Mouse (Mus musculus): ENCODE results near the gene Rpa1.

The Rpa1 gene

GRCm38 (mm10) chr11:75262791-75263190 lies 85.3 kb downstream of the Rpa1 start:
- no peak for DNase-seq (ENCODE audit: low spot score in 2 of 2)

GRCm38 (mm10) chr11:75262181-75262580 lies 85.9 kb downstream of the Rpa1 start:
- DNase-seq (ENCODE audit: low spot score in 2 of 2), result no peak

GRCm38 (mm10) chr11:75261730-75262129 lies 86.4 kb downstream of the Rpa1 start:
- no peak for DNase-seq (ENCODE audit: low spot score in 2 of 2)

GRCm38 (mm10) chr11:75261016-75261415 lies 87.1 kb downstream of the Rpa1 start:
- DNase-seq (ENCODE audit: low spot score in 2 of 2), result no peak

- DNase-seq (ENCODE audit: low spot score in 2 of 2), result peak in 1 of 2 experiments; percentile 68
These were observed 88.0 kb downstream of the Rpa1 start for GRCm38 (mm10) chr11:75259996-75260561.

- DNase-seq (ENCODE audit: low spot score in 2 of 2), result no peak
These were observed 88.7 kb downstream of the Rpa1 start for GRCm38 (mm10) chr11:75259416-75259815.

- no peak for DNase-seq (ENCODE audit: low spot score in 2 of 2)
These were observed 91.0 kb downstream of the Rpa1 start for GRCm38 (mm10) chr11:75257056-75257648.

GRCm38 (mm10) chr11:75255330-75255729 lies 92.8 kb downstream of the Rpa1 start:
- DNase-seq (ENCODE audit: low spot score in 2 of 2), result no peak

- DNase-seq (ENCODE audit: low spot score in 2 of 2), result peak; percentile 71 to 77
These were observed 93.7 kb downstream of the Rpa1 start for GRCm38 (mm10) chr11:75254252-75254912.

- no peak for DNase-seq (ENCODE audit: low spot score in 2 of 2)
These were observed 96.5 kb downstream of the Rpa1 start for GRCm38 (mm10) chr11:75251557-75252070.

GRCm38 (mm10) chr11:75251006-75251512 lies 97.1 kb downstream of the Rpa1 start:
- DNase-seq (ENCODE audit: low spot score in 2 of 2), result no peak

- no peak for DNase-seq (ENCODE audit: low spot score in 2 of 2)
These were observed 98.5 kb downstream of the Rpa1 start for GRCm38 (mm10) chr11:75249588-75249987.
